Mouse (Mus musculus) liver, postnatal 0 days (tissue): ENCODE results near the gene B4galt1. TPM values are rescaled to one million over a fixed set of nuclear protein-coding genes. Genes with fewer than 3 reads are reported as not detected.
A peak's percentile ranks its signal among the peaks of the same experiment; 100 is the strongest.

Source experiments
- ATAC-seq: fragments of 200-750 bp; cut with Nextera tagmentation; 2 replicates; pipeline ENCODE4 v1.8.0; 2017; ENCODE audit warnings: mild to moderate bottlenecking, moderate library complexity
- DNase-seq: peaks from one replicate; pipeline ENCODE4 v3.0.0-alpha.2; 2016
- H3K27ac ChIP-seq: fragments of 300-500 bp; sonication (generic); 2 replicates; pipeline ENCODE4 v1.5.1; 2014; ENCODE audit warnings: antibody characterized with exemption, moderate library complexity, mild to moderate bottlenecking, low read depth
- H3K27me3 ChIP-seq: fragments of 300-500 bp; sonication (generic); 2 replicates; pipeline ENCODE4 v1.6.1; 2014; ENCODE audit warnings: low read length, control low read depth, mixed read lengths; ENCODE audit not compliant: insufficient read depth
- H3K36me3 ChIP-seq: fragments of 300-500 bp; sonication (generic); replicated peaks from 2 replicates; pipeline ENCODE4 v1.6.1; 2014; ENCODE audit warnings: mild to moderate bottlenecking, control low read depth, low read length, moderate library complexity, mixed read lengths; ENCODE audit not compliant: insufficient read depth
- H3K4me1 ChIP-seq: fragments of 300-500 bp; sonication (generic); 2 replicates; pipeline ENCODE4 v1.6.1; 2014; ENCODE audit warnings: antibody characterized with exemption, mild to moderate bottlenecking, control low read depth; ENCODE audit not compliant: insufficient read depth
- H3K4me2 ChIP-seq: fragments of 300-500 bp; sonication (generic); 2 replicates; pipeline ENCODE4 v1.6.1; 2014; ENCODE audit warnings: low read depth, mild to moderate bottlenecking, low read length, moderate library complexity, mixed read lengths
- H3K4me3 ChIP-seq: fragments of 300-500 bp; sonication (generic); 2 replicates; pipeline ENCODE4 v1.5.1; 2014; ENCODE audit warnings: low read depth, low read length
- H3K9ac ChIP-seq: fragments of 300-500 bp; sonication (generic); replicated peaks from 2 replicates; pipeline ENCODE4 v1.6.1; 2014; ENCODE audit warnings: mild to moderate bottlenecking, moderate library complexity
- H3K9me3 ChIP-seq: fragments of 300-500 bp; sonication (generic); 2 replicates; pipeline ENCODE4 v1.6.1; 2016; ENCODE audit warnings: mild to moderate bottlenecking, control low read depth, low read length, mixed read lengths
- CTCF ChIP-seq: sonication (generic); IDR thresholded peaks from 2 replicates; pipeline ENCODE4 v1.5.1; 2016; ENCODE audit warnings: antibody characterized with exemption, low read depth
- EP300 ChIP-seq: IDR thresholded peaks from 2 replicates; pipeline ENCODE4 v1.6.1; 2016; ENCODE audit warnings: antibody characterized with exemption, low read depth, mild to moderate bottlenecking
- WGBS: fragments of 180-500 bp; shearing (Covaris S2); extraction: QIAGEN DNeasy Blood & Tissue Kit; methylation state at CpG from one replicate; pipeline ENCODE4 v1.1.7; 2014; ENCODE audit not compliant: insufficient replicate concordance; 5-methylcytosine and 5-hydroxymethylcytosine counted together
- polyA plus RNA-seq: library from polyadenylated mRNA; unstranded; fragments of >200 nt; fragmentation: Nextera tagmentation; extraction: Ambion mirVana; gene quantifications from 2 replicates; pipeline ENCODE4 v1.2.1, GENCODE M21; 2015

The B4galt1 gene
- polyA plus RNA-seq, 1 experiment from 2014 or later = 30.2 TPM

GRCm38 (mm10) chr4:40795761-40796160 lies 58.0 kb downstream of the B4galt1 start:
- WGBS = 95% methylated on average over 3 of the region's 3 CpGs
- H3K4me3 ChIP-seq = no peak overlapping the region
- H3K36me3 ChIP-seq = no peaks in the 10 kb centered on the region
- H3K27ac ChIP-seq = no peak overlapping the region
- no peak overlapping the region for H3K4me2 ChIP-seq
- no peak overlapping the region for H3K9ac ChIP-seq
- no peak for TF ChIP-seq EP300
- TF ChIP-seq CTCF = no peak
- H3K27me3 ChIP-seq = no peaks in the 10 kb centered on the region
- no peaks in the 10 kb centered on the region for H3K4me1 ChIP-seq
- ATAC-seq (no peak), DNase-seq (no peak)
- H3K9me3 ChIP-seq = no peaks in the 10 kb centered on the region

- Histone ChIP-seq H3K36me3 (no peaks in the 10 kb centered on the region), H3K4me1 (no peaks in the 10 kb centered on the region), H3K4me3 (no peak overlapping the region), H3K4me2 (no peak overlapping the region), H3K27me3 (no peaks in the 10 kb centered on the region), H3K27ac (no peak overlapping the region), H3K9me3 (no peaks in the 10 kb centered on the region), H3K9ac (no peak overlapping the region)
- no peak for TF ChIP-seq EP300
- TF ChIP-seq CTCF = no peak
- ATAC-seq (no peak), DNase-seq (no peak)
Measured at GRCm38 (mm10) chr4:40794320-40794719, 59.5 kb downstream of the B4galt1 start.

- no peak overlapping the region for H3K4me2 ChIP-seq
- no peaks in the 10 kb centered on the region for H3K36me3 ChIP-seq
- DNase-seq (no peak), ATAC-seq (no peak)
- H3K4me3 ChIP-seq = no peak overlapping the region
- H3K27ac ChIP-seq = no peak overlapping the region
- no peaks in the 10 kb centered on the region for H3K27me3 ChIP-seq
- no peaks in the 10 kb centered on the region for H3K9me3 ChIP-seq
- no peak for TF ChIP-seq EP300
- TF ChIP-seq CTCF = no peak
- H3K4me1 ChIP-seq = no peaks in the 10 kb centered on the region
- no peak overlapping the region for H3K9ac ChIP-seq
- WGBS = 92% methylated on average over 4 of the region's 4 CpGs
Measured at GRCm38 (mm10) chr4:40791176-40791575, 62.6 kb downstream of the B4galt1 start.

GRCm38 (mm10) chr4:40786578-40786977 lies 67.2 kb downstream of the B4galt1 start:
- peaks cover 8% of the 10 kb centered on the region for H3K4me1 ChIP-seq
- no peaks in the 10 kb centered on the region for H3K36me3 ChIP-seq
- H3K9me3 ChIP-seq = no peaks in the 10 kb centered on the region
- no peak overlapping the region for H3K4me3 ChIP-seq
- no peaks in the 10 kb centered on the region for H3K27me3 ChIP-seq
- H3K9ac ChIP-seq = no peak overlapping the region
- no peak overlapping the region for H3K4me2 ChIP-seq
- WGBS = 84% methylated on average over 4 of the region's 4 CpGs
- ATAC-seq (no peak), DNase-seq (no peak)
- TF ChIP-seq CTCF = no peak
- TF ChIP-seq EP300 = no peak
- no peak overlapping the region for H3K27ac ChIP-seq

GRCm38 (mm10) chr4:40785620-40786166 lies 68.1 kb downstream of the B4galt1 start:
- H3K9ac ChIP-seq = no peak overlapping the region
- no peak overlapping the region for H3K27ac ChIP-seq
- H3K9me3 ChIP-seq = no peaks in the 10 kb centered on the region
- H3K4me2 ChIP-seq = no peak overlapping the region
- ATAC-seq (no peak), DNase-seq (peak; percentile 26)
- no peak for TF ChIP-seq EP300
- no peak for TF ChIP-seq CTCF
- H3K27me3 ChIP-seq = no peaks in the 10 kb centered on the region
- no peaks in the 10 kb centered on the region for H3K36me3 ChIP-seq
- no peak overlapping the region for H3K4me3 ChIP-seq
- 55% methylated on average over 9 of the region's 9 CpGs for WGBS
- H3K4me1 ChIP-seq = peaks cover 12% of the 10 kb centered on the region

GRCm38 (mm10) chr4:40784556-40785169 lies 69.1 kb downstream of the B4galt1 start:
- H3K9me3 ChIP-seq = no peaks in the 10 kb centered on the region
- no peaks in the 10 kb centered on the region for H3K27me3 ChIP-seq
- H3K9ac ChIP-seq = no peak overlapping the region
- H3K4me1 ChIP-seq = peaks cover 12% of the 10 kb centered on the region
- no peak overlapping the region for H3K4me3 ChIP-seq
- TF ChIP-seq EP300 = no peak
- no peak for TF ChIP-seq CTCF
- no peak for DNase-seq
- no peak for ATAC-seq
- no peak overlapping the region for H3K4me2 ChIP-seq
- H3K27ac ChIP-seq = no peak overlapping the region
- 61% methylated on average over 10 of the region's 10 CpGs for WGBS
- H3K36me3 ChIP-seq = no peaks in the 10 kb centered on the region
